Mouse (Mus musculus) adrenal gland, postnatal 14 days (tissue): ENCODE results near the gene Dmac2. TPM values are rescaled to one million over a fixed set of nuclear protein-coding genes. Genes with fewer than 3 reads are reported as not detected.
A peak's percentile ranks its signal among the peaks of the same experiment; 100 is the strongest.
"Not testable (repeated sequence)": the region's sequence is repeated elsewhere in the genome, so short reads cannot be mapped to it uniquely, and the experiment has no call there.

Source experiments
- DNase-seq: peaks from one replicate; pipeline ENCODE4 v3.0.0; 2021; ENCODE audit warnings: mixed read lengths
- long read RNA-seq, 2 experiments: library from polyadenylated mRNA; stranded (forward); transcript quantifications; one replicate each; pipeline ENCODE4 v2.0.0; 2021
- total RNA-seq: library from RNA; stranded (reverse); gene quantifications from 2 replicates; pipeline ENCODE4 v1.2.3, GENCODE M21; 2021

The Dmac2 gene
- 37.4 and 43.7 TPM in 2 replicates for total RNA-seq
- long read RNA-seq, experiment 1, transcript Dmac2-201 (6 exons, 1,465 nt), result major isoform, 15 of 32 reads
- long read RNA-seq, experiment 1, partial matches to known transcripts, result 7 of 32 reads
- long read RNA-seq, experiment 1, other reads (novel, unspliced or antisense), result 6 of 32 reads
- long read RNA-seq, experiment 2, transcript Dmac2-201 (6 exons, 1,465 nt), result major isoform, 10 of 26 reads
- long read RNA-seq, experiment 2, partial matches to known transcripts, result 7 of 26 reads
- long read RNA-seq, experiment 2, other reads (novel, unspliced or antisense), result 7 of 26 reads

DNA sequence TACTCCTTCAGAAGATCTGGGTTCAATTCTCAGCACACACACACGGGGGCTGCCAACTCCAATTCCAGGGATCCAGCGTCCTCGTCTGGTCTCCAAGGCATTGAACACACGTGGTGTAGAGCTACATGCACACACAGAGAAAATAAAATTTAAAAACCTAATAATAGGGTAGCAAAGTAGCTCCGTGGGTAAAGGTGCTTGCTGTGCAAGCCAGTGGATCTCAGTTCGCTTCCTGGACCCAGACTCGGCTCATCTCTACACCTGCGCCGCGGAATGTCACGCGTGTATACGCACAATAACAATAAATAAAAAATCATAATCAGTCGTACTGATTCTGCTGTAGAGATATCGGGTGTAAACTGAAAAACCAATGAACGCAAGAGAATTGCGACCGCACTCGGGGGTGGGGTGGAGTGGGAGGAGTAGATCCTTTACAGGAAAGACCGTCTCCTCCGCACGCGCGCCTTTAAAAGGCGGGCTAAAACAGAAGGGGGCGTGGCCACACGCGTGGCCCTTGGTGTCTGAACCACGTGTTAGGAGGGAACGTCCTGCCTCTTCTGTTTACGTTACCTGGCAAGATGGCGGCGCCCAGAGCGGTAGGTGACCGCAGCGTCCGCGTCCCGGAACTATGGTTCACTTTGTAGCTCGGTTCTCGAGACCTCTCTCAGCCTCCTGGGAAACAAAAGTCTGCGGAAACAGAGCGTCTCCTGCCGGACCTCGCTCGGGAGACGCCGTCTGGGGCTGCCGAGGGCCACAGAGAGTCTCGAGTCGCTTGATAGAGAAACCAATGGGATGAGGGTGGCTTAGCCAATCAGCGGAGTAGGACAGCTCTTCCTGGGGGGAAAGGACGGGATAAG is at the start of gene Dmac2:
Dmac2 (plus strand) TSS at position 550 of the 857 bp plus-strand sequence.
- peak; percentile 96 for DNase-seq

DNA sequence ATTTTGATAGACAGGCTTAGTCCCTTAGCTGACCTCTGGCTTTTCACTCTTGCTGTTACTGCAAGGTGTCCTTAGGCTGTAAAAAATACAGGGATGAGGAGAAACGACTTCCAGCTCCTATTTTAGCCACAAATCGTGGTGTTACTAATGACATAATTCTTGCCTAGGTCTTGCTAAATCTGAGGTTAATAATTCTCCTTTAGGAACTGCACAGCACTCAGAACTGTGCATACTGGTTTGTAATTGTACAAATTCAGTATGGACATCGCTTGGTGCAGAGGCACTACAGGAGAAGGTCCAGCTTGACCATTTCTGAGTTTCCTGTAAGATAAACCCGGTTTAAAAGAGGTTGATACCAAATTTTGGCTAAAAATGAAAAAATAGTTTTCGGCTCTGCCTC is 45.4 kb upstream of the Dmac2 start:
- DNase-seq, result not testable (repeated sequence)

DNA sequence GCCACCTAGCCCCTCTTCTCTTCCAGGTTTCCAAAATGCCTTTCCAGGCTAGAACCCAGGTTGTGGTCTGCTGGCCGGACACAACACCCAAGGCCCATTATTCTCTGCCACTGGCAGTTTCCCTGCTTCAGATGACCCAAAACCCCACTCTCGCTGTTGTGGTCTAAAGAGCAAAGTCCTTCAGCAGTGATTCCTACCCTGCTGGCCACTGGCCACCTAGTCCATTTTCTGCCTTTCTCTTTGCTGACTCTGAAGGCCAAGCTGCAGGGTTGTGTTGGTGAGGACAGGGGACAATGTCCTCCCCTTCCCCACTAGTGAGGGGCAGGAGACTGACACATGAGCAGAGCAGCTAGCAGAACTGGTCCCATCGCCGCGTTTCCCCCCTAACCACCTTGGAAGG is 44.1 kb upstream of the Dmac2 start:
- DNase-seq, result no peak

DNA sequence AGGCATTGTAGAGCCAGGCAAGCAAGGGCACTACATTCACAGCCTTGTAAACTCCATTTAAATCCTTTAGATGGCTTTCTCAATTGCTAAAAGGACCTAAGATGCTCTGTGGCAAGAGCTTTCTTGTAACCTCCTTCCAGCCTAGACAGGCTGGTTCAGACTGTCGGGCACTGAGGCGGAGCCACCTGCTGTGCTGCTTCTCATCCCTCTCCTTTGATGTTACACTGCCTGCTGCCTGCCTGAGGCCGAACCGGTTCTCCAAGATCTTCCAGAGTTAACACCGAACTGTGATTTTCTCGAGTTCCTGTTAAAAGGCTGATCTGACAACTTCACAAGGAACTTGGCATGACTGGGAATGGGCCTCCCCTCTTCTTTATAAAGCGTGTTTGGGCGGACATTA is 43.3 kb upstream of the Dmac2 start:
- DNase-seq, result no peak

DNA sequence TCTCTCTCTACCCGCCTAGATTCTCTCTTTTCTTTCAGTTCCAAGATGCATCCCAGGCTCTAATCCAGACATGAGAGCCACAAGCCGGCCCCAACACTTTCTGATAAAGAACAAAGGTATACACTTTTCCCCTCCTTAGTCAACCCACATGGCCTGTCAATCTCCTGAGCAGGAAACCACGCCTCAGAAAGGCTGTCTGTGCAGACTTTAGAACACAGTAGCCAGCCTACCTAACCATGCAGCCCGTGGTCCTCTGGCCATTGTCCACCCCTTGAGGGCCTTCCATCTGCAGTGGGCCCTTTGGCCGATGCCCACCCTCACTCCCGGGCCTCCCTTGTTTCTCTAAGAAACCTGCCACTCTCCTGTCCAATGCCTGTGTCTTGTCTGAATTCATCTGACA is 42.9 kb upstream of the Dmac2 start:
- not testable (repeated sequence) for DNase-seq

DNA sequence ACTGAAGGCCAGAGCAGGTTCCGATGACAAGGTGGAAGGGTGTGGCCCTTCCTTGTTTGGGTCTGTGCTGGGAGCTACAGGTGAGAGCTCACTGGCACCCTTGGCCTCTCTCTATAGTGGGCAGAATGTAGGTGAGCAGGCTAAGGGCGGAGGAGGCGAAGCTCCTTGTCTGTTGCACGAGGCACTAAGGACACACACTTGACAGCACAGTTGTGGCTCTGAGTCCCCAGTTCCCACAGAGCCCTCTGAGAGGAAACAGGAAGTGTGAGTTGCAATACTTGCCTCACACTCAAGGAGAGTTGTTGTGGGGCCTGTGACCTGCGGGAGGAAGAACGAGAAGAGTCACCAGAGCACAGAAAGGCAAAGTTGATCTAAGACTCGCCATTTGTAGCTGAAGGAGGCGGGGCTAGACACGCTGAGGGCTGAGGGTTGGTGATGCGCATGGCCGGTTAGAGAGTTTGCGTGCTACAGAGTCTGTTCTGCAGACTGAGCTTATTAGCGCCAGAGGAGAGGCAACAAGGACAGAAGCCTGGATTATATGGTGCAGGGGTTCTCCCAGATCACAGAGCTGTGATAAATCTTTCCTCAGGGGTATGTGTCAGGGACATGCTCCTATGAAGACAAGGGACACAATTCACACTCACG is 42.3 kb upstream of the Dmac2 start:
- not testable (repeated sequence) for DNase-seq

DNA sequence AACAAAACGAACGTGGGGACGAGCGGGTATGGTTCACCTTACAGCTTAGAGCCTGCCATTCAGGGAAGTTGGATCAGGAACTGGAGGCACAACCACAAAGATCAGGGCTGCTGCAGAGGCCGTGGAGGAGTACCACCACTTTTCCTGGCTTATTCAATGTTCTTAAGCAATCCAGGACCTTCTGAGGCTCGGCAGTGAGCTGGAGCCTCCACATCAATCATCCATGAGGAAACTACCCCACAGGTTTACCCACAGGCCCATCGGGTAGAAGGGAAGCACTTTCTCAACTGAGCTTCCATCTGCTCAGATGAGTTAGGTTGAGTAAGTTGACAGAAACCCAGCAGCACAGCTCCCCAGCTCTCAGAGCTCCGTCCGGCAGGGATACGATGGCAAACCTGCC is 39.8 kb upstream of the Dmac2 start:
- DNase-seq, result no peak

DNA sequence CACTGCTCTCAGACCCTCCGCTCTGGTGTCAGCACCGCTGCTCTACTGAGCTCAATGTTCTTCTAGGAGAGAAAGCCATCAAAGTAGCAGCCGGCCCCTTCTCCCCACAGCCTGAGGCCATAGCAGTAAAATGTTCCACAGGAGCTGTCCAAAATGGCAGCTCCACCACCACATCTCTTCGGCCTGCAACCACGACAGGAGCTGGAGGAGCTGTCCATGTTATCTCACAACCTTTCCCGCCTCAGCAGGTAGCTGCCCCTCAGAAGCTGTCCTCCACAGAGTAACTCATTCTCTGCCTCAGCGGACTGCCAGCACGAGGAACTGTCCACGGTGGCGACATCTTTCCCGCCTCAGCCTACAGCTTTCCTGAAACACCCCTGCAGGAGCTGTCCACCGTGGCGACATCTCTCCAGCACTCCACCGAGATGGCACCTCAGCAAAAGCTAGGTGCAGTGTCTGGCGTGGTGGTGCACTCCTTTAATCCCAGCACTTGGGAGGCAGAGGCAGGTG is 36.9 kb upstream of the Dmac2 start:
- no peak for DNase-seq

DNA sequence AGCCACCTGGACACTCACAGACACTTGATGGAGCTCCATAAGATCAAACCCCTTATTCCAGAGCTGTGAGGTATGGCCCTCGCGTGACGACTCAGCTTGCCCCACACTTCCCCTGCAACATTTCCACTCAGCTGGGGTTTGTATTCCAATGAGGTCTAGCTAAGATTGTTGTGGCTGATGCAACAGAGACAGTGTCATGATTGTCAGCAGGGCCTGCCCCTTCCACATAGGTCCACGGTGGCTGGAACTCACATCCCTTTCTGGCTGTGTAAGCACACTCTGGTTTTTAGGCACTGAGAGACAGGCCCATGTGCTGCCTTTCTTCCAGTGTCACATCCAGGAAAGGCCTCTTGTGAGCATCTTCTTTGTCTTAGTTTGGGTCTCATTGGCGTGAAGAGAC is 34.6 kb upstream of the Dmac2 start:
- no peak for DNase-seq

DNA sequence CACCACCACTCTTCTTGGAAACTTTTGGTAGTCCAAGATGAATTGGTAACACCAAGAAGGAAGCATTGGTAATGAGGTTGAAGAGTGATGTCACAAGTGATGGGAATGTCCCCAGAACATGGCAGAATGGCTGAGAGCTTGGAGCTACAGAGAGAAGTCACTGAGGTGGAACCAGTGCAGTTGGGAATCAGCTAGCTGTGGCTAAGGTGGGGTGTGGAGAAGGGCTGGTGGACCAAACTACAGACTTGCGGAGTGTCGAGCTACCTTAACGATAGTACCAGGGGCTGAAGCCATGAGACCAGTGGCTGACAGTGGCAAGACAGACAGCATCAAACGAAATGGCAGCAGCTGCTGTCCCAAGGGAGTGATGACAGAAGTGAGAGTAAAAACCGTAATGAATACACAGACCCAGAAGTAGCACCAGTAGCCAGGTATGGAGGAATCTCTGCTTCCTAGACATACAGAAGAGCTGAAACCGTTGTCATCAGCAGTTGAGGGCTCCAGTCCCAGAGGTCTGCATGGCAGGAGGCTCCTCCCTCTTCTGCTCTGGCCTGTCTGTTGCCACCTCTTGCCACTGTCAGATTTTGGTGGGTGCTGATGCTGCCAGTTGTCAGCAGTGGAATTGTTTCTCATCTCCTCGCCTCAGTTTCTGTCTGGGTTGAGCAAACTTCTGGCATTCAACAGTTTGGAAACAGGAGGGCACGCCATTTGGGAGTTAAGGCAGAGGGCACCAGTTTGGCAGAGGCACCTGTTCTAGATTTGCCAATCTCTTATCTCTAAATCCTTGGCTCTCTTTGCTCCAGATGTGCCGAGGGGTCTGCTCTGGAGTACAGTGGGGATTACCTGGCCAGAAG is 33.6 kb upstream of the Dmac2 start:
- DNase-seq, result no peak

DNA sequence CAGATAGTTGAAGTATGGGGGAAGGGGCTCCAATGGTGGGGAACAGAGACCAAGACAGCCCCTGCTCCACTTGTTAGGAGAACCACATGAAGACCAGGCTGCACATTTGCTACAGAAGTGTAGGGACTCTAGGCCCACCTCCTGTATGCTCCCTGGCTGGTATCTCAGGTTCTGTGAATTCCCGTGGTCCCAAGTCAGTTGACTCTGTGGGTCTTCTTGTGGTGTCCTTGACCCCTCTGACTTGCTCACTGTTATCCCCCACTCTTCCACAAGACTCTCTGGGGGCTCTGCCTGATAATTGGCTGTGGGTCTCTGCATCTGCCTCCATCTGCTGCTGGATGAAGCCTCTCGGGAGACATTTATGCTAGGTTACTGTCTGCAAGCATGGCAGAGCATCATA is 28.0 kb upstream of the Dmac2 start:
- DNase-seq, result no peak

DNA sequence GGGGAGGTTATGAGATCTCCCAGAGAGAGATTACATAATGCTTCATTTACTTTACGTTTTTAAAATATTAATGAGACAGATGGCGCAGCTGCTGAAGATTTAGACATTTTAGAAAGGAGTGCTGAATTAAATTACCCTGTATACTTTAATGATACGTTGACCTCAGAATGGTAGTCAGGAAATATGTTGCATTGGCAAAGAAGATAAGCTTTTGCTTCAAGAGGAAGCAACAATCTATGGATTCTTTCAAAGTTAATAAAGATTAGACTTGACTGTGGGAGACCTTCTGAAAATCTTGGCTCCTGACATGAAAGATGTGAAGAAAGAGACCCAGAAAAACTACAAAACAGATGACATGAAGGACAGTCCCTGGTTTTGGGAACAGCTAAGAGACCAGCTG is 25.4 kb upstream of the Dmac2 start:
- no peak for DNase-seq

DNA sequence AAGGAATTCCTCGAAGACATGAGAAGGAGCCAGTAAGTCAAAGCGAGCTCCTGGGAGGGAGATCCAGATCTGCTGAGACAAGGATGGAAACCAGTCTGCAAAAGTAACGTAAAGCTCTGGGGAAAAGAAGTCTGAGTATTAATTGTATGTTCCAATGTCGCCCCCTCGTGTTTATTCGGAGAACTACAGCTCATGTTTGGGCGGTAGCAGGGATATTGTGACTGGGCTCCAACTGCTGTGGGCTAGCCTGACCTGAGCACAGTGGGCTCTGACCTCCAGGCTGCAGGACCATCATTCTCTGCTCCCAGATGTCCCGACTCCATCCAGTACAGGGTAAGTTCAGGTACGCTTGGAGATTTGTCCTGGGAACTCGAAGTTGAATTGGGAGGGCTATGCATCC is 19.6 kb upstream of the Dmac2 start:
- DNase-seq, result peak; percentile 77

DNA sequence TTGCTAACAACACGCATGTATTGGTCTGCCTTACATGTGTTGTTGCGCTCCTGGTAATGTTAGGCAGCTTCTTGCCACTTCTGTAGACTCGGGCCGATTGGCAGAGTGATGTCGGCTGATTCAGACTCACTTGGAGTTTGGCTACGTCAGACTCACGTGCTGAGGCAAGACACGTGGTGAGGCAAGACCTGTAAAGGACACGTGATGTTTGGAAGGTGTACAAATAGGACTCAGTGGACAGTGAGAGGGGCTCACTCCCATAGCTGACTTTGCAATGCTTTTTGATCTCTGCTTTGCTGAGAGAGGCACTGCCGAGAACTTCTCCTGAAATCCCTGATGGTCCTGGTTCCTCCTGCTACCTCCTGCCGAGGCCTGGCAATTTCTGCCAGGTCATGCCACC is 18.5 kb upstream of the Dmac2 start:
- DNase-seq, result no peak

DNA sequence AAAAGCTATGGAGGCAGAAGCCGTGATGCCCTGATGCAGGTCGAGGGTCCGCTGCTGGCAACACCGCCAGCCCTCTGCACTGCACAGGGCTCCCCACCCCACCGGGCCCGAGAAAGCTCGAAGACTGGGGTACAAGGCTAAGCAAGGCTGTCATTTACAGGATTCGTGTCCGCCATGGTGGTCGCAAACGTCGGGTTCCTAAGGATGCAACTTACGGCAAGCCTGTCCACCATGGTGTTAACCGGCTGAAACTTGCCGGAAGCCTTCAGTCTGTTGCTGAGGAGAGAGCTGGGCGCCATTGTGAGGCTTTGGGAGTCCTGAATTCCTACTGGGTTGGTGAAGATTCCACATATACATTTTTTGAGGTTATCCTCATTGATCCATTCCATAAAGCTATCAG is 17.9 kb upstream of the Dmac2 start:
- DNase-seq, result no peak

DNA sequence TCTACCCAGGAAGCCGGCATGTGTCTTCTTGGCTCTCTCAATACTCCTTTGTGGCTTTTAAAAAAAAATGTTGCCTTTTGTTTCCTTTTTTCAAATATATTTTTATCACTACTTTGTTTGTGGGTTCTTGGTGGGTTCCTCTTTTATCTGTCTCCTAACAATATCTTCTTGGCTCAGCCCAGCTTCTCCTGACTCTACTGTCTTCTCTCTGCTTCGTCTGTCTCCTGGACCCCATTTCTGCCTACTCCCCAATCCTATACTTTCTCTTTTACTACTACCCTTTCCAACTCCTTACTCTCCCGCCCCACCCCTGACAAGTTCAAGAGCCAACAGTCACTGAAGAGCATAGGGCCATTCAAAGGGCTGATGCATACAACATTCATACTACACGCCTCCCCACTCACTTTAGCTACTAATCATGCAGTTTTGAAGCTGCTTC is 12.6 kb upstream of the Dmac2 start:
- no peak for DNase-seq

DNA sequence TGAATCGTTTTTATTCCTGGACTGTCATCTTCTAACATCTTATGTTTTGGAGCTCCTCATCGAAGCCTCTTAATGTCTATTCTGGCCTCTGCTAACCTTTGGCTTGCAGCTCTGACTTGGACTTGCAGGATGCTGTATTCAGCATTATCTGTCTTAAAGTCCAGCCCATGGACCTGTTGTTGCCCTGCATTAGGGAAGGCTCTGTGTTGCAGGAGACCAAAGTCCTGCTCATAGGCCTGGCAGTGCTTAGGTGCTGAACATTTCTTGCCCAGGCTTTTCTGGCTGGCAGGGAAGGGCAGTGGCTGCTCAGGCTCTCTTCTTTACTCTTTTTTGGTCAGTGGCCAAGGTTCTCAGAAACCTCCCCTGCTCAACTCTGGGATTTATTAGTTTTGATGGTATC is 12.0 kb upstream of the Dmac2 start:
- no peak for DNase-seq

DNA sequence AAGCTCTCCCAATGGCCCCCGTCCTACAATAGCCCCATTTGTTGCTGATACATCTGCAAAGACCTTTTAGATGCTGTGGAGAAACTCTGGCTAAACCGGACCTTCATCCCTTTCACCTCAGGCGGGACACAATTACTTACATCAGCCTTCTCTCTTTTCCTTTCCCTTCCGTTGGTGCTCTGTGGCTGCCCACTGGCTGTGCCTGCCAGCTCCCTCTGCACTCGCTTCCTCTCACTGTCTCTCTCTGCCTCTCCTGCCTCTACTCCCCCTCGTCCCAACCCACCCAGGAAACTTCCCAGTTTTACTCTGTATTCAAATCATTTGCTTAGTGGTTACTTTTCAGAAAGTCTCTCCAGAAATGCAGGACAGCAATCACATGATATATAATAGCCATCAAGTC is 9.2 kb upstream of the Dmac2 start:
- no peak for DNase-seq

DNA sequence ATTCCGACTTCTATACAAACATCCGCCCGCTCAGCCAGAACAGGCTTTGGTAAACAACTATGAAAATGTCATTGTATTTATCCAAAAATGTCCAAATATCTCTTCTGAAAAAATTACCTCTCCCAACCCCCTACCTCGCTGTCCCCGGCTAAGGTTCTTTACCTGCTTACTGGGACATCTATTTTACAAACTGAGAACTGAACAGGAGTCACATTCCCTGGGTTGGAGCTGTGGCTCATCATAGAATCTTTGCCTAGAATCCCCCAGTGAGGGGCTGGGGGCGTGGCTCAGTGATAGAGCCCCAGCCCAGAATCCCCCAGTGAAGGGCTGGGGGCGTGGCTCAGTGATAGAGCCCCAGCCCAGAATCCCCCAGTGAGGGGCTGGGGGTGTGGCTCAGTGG is 7.7 kb upstream of the Dmac2 start:
- DNase-seq, result no peak

DNA sequence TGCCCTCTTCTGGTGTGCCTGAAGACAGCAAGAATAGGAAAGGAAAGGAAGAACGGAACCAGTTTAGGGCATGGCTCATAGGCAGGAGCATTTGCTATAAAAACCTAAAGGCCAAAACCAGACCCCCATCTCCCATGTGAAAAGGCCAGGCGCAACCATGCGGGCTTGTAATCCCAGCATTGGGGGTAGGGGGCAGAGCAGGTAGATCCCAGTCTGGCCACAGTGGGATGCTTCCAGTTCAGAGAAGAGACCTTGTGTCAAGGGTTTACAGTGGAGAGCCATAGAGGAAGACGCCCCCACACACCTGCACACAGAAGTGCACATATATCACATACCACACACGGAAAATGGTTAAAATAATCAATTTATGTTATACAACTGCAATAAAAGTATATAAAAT is 5.1 kb upstream of the Dmac2 start:
- DNase-seq, result no peak

DNA sequence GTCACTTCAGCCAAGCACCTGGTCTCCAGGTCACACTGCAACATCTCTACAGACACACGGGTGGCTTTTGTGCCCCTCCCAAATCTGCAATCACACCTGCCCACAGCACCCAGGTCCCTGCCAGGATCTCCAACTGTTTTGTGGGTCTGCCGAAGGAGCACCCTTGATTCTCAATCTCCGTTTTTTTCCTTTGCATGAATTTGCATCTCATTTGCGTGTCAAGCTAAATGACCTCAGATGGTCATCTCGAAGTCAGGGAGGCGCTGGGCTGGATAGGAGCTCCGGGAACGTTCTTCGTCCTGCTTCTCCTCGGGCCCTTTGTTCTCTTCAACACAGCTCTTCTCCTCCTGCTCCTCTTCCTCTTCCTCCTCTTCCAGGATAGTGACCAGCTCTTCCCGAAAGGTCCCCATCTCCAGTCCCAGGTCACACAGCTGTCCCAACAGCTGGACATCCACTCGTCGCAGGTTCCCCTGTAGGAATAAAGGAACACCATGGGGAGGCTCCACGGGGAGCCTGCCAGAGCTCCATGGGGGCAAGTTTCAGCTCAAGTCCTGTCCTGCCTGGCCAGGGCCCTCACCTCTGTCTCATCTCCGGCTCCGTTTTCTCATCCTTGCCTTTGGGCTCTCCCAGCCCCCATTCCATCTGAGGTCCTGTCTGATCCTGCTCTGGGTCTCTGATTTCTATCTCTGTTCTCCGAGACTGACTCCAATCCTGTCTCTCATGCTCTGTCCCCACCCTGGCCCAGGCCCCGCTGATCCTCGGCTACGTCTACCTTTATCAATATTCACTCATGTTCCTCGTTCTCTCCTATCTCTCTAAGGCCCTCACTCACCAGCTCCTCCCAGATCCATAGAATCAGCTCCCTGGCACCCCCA is 4.1 kb upstream of the Dmac2 start:
- no peak for DNase-seq
